Mouse (Mus musculus) midbrain, embryonic 10.5 days (tissue): ENCODE measurements around the gene Ddx41. TPM values are rescaled to one million over a fixed set of nuclear protein-coding genes. Genes with fewer than 3 reads are reported as not detected.

ENCODE experiments used
- DNase-seq: peaks from one replicate; pipeline ENCODE4 v3.0.0-alpha.2; 2017; ENCODE audit warnings: low spot score
- H3K27ac ChIP-seq: fragments of 300-500 bp; sonication (generic); replicated peaks from 2 replicates; pipeline ENCODE4 v1.5.1; 2016; ENCODE audit warnings: mild to moderate bottlenecking
- H3K27me3 ChIP-seq: fragments of 300-500 bp; sonication (generic); 2 replicates; pipeline ENCODE4 v1.6.1; 2016; ENCODE audit warnings: low read depth, mild to moderate bottlenecking; ENCODE audit not compliant: poor library complexity, severe bottlenecking
- H3K36me3 ChIP-seq: fragments of 300-500 bp; sonication (generic); 2 replicates; pipeline ENCODE4 v1.6.1; 2016; ENCODE audit warnings: mild to moderate bottlenecking, moderate library complexity
- H3K4me1 ChIP-seq: fragments of 300-500 bp; sonication (generic); 2 replicates; pipeline ENCODE4 v1.6.1; 2016
- H3K4me3 ChIP-seq: fragments of 300-500 bp; sonication (generic); 2 replicates; pipeline ENCODE4 v1.5.1; 2016; ENCODE audit warnings: mild to moderate bottlenecking, moderate library complexity
- H3K9me3 ChIP-seq: fragments of 300-500 bp; sonication (generic); replicated peaks from 2 replicates; pipeline ENCODE4 v1.6.1; 2016; ENCODE audit warnings: mild to moderate bottlenecking
- WGBS: fragments of 180-500 bp; shearing (Covaris S2); methylation state at CpG from one replicate; pipeline ENCODE4 v1.1.7; 2016; 5-methylcytosine and 5-hydroxymethylcytosine counted together
- polyA plus RNA-seq: library from polyadenylated mRNA; unstranded; fragments of >200 nt; fragmentation: Nextera tagmentation; extraction: Ambion mirVana; gene quantifications from 2 replicates; pipeline ENCODE4 v1.2.1, GENCODE M21; 2016

Gene Ddx41
- polyA plus RNA-seq, 1 experiment from 2014 or later, result 92.0 TPM

GRCm38 (mm10) chr13:55512379-55513031 lies 24.0 kb downstream of the Ddx41 start:
- Histone ChIP-seq H3K36me3 (peaks cover 33% of the 10 kb centered on the region), H3K27me3 (peaks cover 21% of the 10 kb centered on the region), H3K9me3 (no peaks in the 10 kb centered on the region), H3K27ac (peak overlapping the region; percentile 95), H3K4me3 (peak overlapping the region; percentile 84), H3K4me1 (peaks cover 48% of the 10 kb centered on the region)
- peak; percentile 68 for DNase-seq
- WGBS, result 3% methylated on average over 25 of the region's 25 CpGs

GRCm38 (mm10) chr13:55511492-55511861 lies 25.0 kb downstream of the Ddx41 start:
- peak; percentile 29 for DNase-seq
- Histone ChIP-seq H3K4me1 (peaks cover 48% of the 10 kb centered on the region), H3K27ac (peak overlapping the region; percentile 85), H3K36me3 (peaks cover 44% of the 10 kb centered on the region), H3K27me3 (peaks cover 21% of the 10 kb centered on the region), H3K9me3 (no peaks in the 10 kb centered on the region), H3K4me3 (peak overlapping the region; percentile 84)
- 35% methylated on average over 5 of the region's 5 CpGs for WGBS

- DNase-seq, result peak; percentile 61
- Histone ChIP-seq H3K9me3 (no peaks in the 10 kb centered on the region), H3K4me3 (peak overlapping the region; percentile 84), H3K4me1 (peaks cover 48% of the 10 kb centered on the region), H3K36me3 (peaks cover 50% of the 10 kb centered on the region), H3K27ac (peak overlapping the region; percentile 85), H3K27me3 (peaks cover 21% of the 10 kb centered on the region)
- 14% methylated on average over 6 of the region's 6 CpGs for WGBS
These were observed 25.6 kb downstream of the Ddx41 start for GRCm38 (mm10) chr13:55510668-55511491.

- H3K4me1 ChIP-seq, result peaks cover 48% of the 10 kb centered on the region
- 45% methylated on average over 3 of the region's 3 CpGs for WGBS
- H3K27me3 ChIP-seq, result peaks cover 16% of the 10 kb centered on the region
- peaks cover 55% of the 10 kb centered on the region for H3K36me3 ChIP-seq
- DNase-seq, result no peak
- H3K9me3 ChIP-seq, result no peaks in the 10 kb centered on the region
- peak overlapping the region; percentile 85 for H3K27ac ChIP-seq
- peak overlapping the region; percentile 84 for H3K4me3 ChIP-seq
These were observed 26.2 kb downstream of the Ddx41 start for GRCm38 (mm10) chr13:55510332-55510667.

GRCm38 (mm10) chr13:55508531-55508930 lies 27.9 kb downstream of the Ddx41 start:
- Histone ChIP-seq H3K4me1 (peaks cover 42% of the 10 kb centered on the region), H3K36me3 (peaks cover 73% of the 10 kb centered on the region), H3K9me3 (no peaks in the 10 kb centered on the region), H3K4me3 (no peak overlapping the region), H3K27ac (no peak overlapping the region), H3K27me3 (no peaks in the 10 kb centered on the region)
- WGBS, result 94% methylated on average over 10 of the region's 10 CpGs
- DNase-seq, result no peak

GRCm38 (mm10) chr13:55507877-55508276 lies 28.6 kb downstream of the Ddx41 start:
- H3K4me3 ChIP-seq, result no peak overlapping the region
- peaks cover 80% of the 10 kb centered on the region for H3K36me3 ChIP-seq
- H3K4me1 ChIP-seq, result peaks cover 36% of the 10 kb centered on the region
- no peaks in the 10 kb centered on the region for H3K27me3 ChIP-seq
- no peak for DNase-seq
- H3K9me3 ChIP-seq, result no peaks in the 10 kb centered on the region
- 63% methylated on average over 11 of the region's 11 CpGs for WGBS
- no peak overlapping the region for H3K27ac ChIP-seq

GRCm38 (mm10) chr13:55506697-55507096 lies 29.8 kb downstream of the Ddx41 start:
- Histone ChIP-seq H3K36me3 (peaks cover 90% of the 10 kb centered on the region), H3K27ac (no peak overlapping the region), H3K27me3 (no peaks in the 10 kb centered on the region), H3K9me3 (no peaks in the 10 kb centered on the region), H3K4me3 (no peak overlapping the region), H3K4me1 (peaks cover 24% of the 10 kb centered on the region)
- DNase-seq, result no peak
- 92% methylated on average over 10 of the region's 10 CpGs for WGBS

- peaks cover 15% of the 10 kb centered on the region for H3K4me1 ChIP-seq
- 97% methylated on average over 9 of the region's 9 CpGs for WGBS
- H3K27me3 ChIP-seq, result no peaks in the 10 kb centered on the region
- no peaks in the 10 kb centered on the region for H3K9me3 ChIP-seq
- H3K4me3 ChIP-seq, result no peak overlapping the region
- H3K36me3 ChIP-seq, result peaks cover 95% of the 10 kb centered on the region
- no peak for DNase-seq
- no peak overlapping the region for H3K27ac ChIP-seq
These were observed 30.6 kb downstream of the Ddx41 start for GRCm38 (mm10) chr13:55505810-55506209.

- Histone ChIP-seq H3K4me3 (no peak overlapping the region), H3K27me3 (no peaks in the 10 kb centered on the region), H3K27ac (no peak overlapping the region), H3K36me3 (peaks cover 88% of the 10 kb centered on the region), H3K9me3 (no peaks in the 10 kb centered on the region), H3K4me1 (0 out of 2 replicates have a peak, but pooled peaks cover 3% of the 10 kb centered on the region)
- DNase-seq, result no peak
- 92% methylated on average over 5 of the region's 5 CpGs for WGBS
These were observed 32.1 kb downstream of the Ddx41 start for GRCm38 (mm10) chr13:55504390-55504789.

GRCm38 (mm10) chr13:55502405-55502804 lies 34.1 kb downstream of the Ddx41 start:
- H3K36me3 ChIP-seq, result peaks cover 82% of the 10 kb centered on the region
- DNase-seq, result no peak
- H3K27ac ChIP-seq, result no peak overlapping the region
- WGBS, result 92% methylated on average over 8 of the region's 8 CpGs
- peaks cover 7% of the 10 kb centered on the region; the same call in 1 of the 2 replicates for H3K4me1 ChIP-seq
- no peaks in the 10 kb centered on the region for H3K27me3 ChIP-seq
- no peaks in the 10 kb centered on the region for H3K9me3 ChIP-seq
- H3K4me3 ChIP-seq, result no peak overlapping the region

GRCm38 (mm10) chr13:55500575-55500974 lies 35.9 kb downstream of the Ddx41 start:
- DNase-seq, result no peak
- no peak overlapping the region for H3K4me3 ChIP-seq
- H3K27ac ChIP-seq, result no peak overlapping the region
- H3K9me3 ChIP-seq, result no peaks in the 10 kb centered on the region
- peaks cover 18% of the 10 kb centered on the region for H3K4me1 ChIP-seq
- no peaks in the 10 kb centered on the region for H3K27me3 ChIP-seq
- peaks cover 63% of the 10 kb centered on the region for H3K36me3 ChIP-seq
- WGBS, result 86% methylated on average over 10 of the region's 10 CpGs

- no peak overlapping the region for H3K27ac ChIP-seq
- H3K36me3 ChIP-seq, result peaks cover 47% of the 10 kb centered on the region
- no peak for DNase-seq
- H3K4me3 ChIP-seq, result no peak overlapping the region
- peaks cover 3% of the 10 kb centered on the region; the same call in 1 of the 2 replicates for H3K27me3 ChIP-seq
- WGBS, result 55% methylated on average over 11 of the region's 11 CpGs
- no peaks in the 10 kb centered on the region for H3K9me3 ChIP-seq
- peaks cover 34% of the 10 kb centered on the region for H3K4me1 ChIP-seq
These were observed 37.6 kb downstream of the Ddx41 start for GRCm38 (mm10) chr13:55498906-55499305.

GRCm38 (mm10) chr13:55496661-55497060 lies 39.8 kb downstream of the Ddx41 start:
- Histone ChIP-seq H3K27ac (no peak overlapping the region), H3K27me3 (peaks cover 3% of the 10 kb centered on the region; the same call in 1 of the 2 replicates), H3K4me1 (peaks cover 34% of the 10 kb centered on the region), H3K36me3 (peaks cover 26% of the 10 kb centered on the region), H3K9me3 (no peaks in the 10 kb centered on the region), H3K4me3 (no peak overlapping the region)
- DNase-seq, result no peak
- WGBS, result 86% methylated on average over 6 of the region's 6 CpGs
